Mouse (Mus musculus): ENCODE results near the gene Arl3. TPM values are rescaled to one million over a fixed set of nuclear protein-coding genes. Genes with fewer than 3 reads are reported as not detected.
A peak's percentile ranks its signal among the peaks of the same experiment; 100 is the strongest.

Gene Arl3
- polyA plus RNA-seq, 1 experiment: 6.8 TPM

DNA sequence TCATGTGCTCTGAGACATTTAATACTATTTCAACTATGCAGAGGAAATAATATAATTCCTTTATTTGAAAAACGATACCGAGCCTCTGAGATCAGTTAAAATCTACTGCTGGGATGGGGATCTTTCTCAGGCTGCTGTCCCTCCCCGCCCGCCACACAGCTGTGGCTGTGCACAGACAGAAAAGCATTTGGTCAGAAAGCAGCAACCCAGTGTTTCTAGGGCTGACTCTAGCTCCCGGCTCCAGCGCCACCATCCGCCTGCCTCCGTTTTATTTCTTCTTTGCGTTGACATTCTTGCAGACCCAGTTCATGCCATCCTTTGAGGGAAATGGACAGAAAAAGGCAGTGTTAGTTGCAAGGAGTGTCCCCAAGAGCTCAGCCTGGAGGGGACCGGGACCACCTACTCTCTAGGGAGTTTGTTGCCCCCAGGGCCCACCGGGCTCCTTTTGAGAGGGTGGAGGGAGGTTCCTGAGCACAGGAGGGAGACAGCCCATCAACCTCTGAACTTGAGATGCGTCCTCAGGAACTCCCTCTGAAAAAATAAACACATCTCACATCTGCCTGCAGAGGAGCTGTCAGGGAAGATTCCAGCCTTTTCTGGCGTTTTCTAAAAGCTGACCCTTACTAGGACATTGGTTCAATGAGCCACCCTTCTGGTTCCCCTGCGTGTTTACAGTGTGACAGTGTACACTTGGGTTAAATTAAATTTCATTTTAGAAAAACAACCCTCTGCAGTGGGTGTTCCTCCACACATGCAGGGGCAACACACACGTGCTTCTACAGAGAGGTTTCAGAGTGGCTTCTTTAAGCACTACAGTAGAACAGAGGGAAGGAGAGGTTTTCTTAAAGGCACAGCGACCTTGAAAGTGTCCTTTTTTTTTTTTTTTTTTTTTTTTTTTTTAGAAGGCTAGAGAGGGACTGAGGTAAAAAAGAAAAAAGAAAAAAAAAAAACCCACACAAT lies 41.6 kb downstream of the Arl3 start:
- H3K27me3 ChIP-seq (ENCODE audit: control insufficient read depth, insufficient read depth, low read length): no peaks in the 10 kb centered on the region
- no peak for TF ChIP-seq POLR2A (IDR thresholded peaks at IDR 0.05; ENCODE audit: low read depth, low read length)
- no peak for TF ChIP-seq CTCF (IDR thresholded peaks at IDR 0.05; ENCODE audit: extremely low read depth, insufficient read depth, insufficient read length, insufficient replicate concordance)
- H3K27ac ChIP-seq (ENCODE audit: insufficient read depth, low read length): no peak overlapping the region
- H3K4me1 ChIP-seq (ENCODE audit: control insufficient read depth, insufficient read depth, insufficient read length): peaks cover 7% of the 10 kb centered on the region; the same call in 1 of the 2 replicates
- H3K36me3 ChIP-seq (ENCODE audit: control insufficient read depth, insufficient read depth, low read length): no peaks in the 10 kb centered on the region
- no peak for DNase-seq (ENCODE audit: low read depth in 1 of 2, low spot score in 2 of 2)
- H3K4me3 ChIP-seq (ENCODE audit: extremely low read depth, insufficient read depth, insufficient read length): no peak overlapping the region
- WGBS: 67% methylated on average over 16 of the region's 16 CpGs

DNA sequence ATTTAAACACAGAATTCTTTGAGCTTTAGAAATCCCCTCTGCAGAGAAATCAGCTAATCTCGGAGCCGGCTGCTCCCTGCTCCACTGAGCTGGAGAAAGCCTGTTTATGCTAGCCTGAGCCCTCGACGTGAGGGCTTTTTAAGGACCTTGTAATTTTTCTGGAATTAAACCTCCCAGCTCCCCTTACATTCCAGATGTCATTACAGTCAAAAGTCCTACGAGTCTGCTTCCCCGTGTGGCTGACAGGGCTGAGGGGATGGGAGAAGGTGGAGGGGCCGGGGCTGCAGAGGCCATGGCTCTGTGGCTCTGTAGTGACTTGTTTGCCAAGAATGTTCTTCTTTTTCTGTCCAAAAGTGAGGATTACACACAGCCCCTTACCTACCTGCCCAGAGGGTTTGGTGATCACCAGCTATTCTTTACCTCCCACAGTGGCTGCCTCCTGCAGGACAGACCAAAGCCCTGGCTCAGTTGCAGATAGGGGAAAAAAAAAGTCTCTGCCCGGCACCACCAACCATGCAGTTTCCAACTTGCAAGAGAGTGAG lies 42.5 kb downstream of the Arl3 start:
- 86% methylated on average over 8 of the region's 8 CpGs for WGBS
- DNase-seq (ENCODE audit: low read depth in 1 of 2, low spot score in 2 of 2): no peak
- TF ChIP-seq CTCF (IDR thresholded peaks at IDR 0.05; ENCODE audit: extremely low read depth, insufficient read depth, insufficient read length, insufficient replicate concordance) (no peak), POLR2A (IDR thresholded peaks at IDR 0.05; ENCODE audit: low read depth, low read length) (no peak)
- peaks cover 7% of the 10 kb centered on the region; the same call in 1 of the 2 replicates for H3K4me1 ChIP-seq (ENCODE audit: control insufficient read depth, insufficient read depth, insufficient read length)
- H3K4me3 ChIP-seq (ENCODE audit: extremely low read depth, insufficient read depth, insufficient read length): no peak overlapping the region
- no peaks in the 10 kb centered on the region for H3K27me3 ChIP-seq (ENCODE audit: control insufficient read depth, insufficient read depth, low read length)
- H3K27ac ChIP-seq (ENCODE audit: insufficient read depth, low read length): no peak overlapping the region
- no peaks in the 10 kb centered on the region for H3K36me3 ChIP-seq (ENCODE audit: control insufficient read depth, insufficient read depth, low read length)

DNA sequence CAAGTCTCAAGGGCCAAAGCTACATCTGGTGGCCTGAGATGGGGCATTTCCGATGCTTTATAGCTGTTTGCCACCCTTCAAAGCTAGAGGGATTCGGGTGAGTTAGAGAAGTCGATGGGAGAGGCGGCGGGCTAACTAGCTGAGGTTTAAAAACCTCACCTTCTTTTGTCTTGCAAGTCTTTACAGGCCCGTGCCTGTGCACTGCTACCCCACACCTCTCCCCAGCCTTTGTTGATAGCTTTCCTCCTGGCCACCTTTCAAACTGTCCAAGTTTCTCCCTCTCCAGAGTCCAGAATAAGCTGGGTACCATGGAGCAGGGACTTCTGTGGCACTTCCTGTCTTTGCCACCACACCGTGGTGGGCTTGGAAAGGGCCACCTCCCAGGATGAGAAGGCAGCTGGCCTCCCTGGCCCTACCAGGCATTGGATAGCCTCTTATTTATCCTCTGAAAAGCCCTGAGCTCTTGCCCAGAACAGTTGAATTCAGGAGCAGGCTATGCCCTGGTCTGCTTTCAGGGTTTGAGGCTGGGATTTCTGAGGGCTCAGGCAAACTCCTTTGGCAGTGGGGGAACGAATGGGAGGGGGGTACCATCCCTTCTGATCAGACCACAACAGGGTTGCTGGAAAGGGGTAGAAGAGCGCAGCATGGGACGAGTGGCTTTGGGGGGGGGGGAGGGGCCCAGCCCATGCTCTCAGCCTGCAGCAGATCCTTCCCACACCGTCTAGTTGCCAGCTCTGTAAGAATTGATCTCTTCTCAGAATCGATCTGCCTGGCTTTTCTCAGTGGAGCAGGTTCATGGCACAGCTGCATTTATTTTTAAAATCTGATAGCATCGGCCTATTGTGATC lies 43.2 kb downstream of the Arl3 start:
- no peak for DNase-seq (ENCODE audit: low read depth in 1 of 2, low spot score in 2 of 2)
- no peak for TF ChIP-seq CTCF (IDR thresholded peaks at IDR 0.05; ENCODE audit: extremely low read depth, insufficient read depth, insufficient read length, insufficient replicate concordance)
- TF ChIP-seq POLR2A (IDR thresholded peaks at IDR 0.05; ENCODE audit: low read depth, low read length): no peak
- H3K27ac ChIP-seq (ENCODE audit: insufficient read depth, low read length): peak overlapping the region; percentile 12
- no peaks in the 10 kb centered on the region for H3K27me3 ChIP-seq (ENCODE audit: control insufficient read depth, insufficient read depth, low read length)
- H3K4me1 ChIP-seq (ENCODE audit: control insufficient read depth, insufficient read depth, insufficient read length): peaks cover 10% of the 10 kb centered on the region; the same call in 1 of the 2 replicates
- WGBS: 65% methylated on average over 13 of the region's 13 CpGs
- no peak overlapping the region for H3K4me3 ChIP-seq (ENCODE audit: extremely low read depth, insufficient read depth, insufficient read length)
- H3K36me3 ChIP-seq (ENCODE audit: control insufficient read depth, insufficient read depth, low read length): no peaks in the 10 kb centered on the region

DNA sequence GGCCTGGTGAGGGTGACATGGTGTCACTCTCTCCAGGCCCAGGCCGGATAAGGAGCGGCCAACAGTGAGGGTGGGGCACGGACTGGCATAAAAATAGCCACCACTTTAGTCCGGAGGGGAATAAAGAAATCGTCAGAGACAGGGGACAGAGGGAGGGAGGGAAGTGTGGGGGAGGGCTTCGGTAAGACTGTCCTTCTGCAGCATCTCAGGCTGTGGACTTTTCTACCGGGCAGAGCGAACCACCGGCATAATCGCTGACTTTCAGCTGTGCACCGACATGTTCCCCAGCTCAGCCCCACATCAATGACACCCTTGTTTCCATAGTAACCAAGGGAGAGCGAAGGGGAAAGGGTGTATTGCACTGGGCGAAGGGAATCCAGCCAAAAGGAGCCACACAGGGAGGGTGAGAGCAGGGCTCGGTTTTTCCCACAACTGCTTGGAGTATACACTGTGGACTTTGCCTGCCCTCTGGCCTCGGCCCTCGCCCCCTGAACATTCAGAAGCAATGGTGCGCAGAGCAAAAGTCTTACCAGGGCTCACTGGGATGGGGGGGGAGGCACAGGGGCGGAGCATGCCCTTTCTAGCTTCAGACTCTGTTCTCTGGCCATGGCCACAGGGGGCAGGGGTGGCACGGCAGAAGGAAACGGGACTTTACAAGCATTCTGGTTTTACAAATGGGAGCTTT lies 44.3 kb downstream of the Arl3 start:
- Histone ChIP-seq H3K27me3 (ENCODE audit: control insufficient read depth, insufficient read depth, low read length) (no peaks in the 10 kb centered on the region), H3K27ac (ENCODE audit: insufficient read depth, low read length) (0 out of 2 replicates have a peak overlapping the region, but pooled peaks have one; percentile 10), H3K4me3 (ENCODE audit: extremely low read depth, insufficient read depth, insufficient read length) (peak overlapping the region; percentile 48), H3K36me3 (ENCODE audit: control insufficient read depth, insufficient read depth, low read length) (no peaks in the 10 kb centered on the region), H3K4me1 (ENCODE audit: control insufficient read depth, insufficient read depth, insufficient read length) (peaks cover 19% of the 10 kb centered on the region)
- DNase-seq (ENCODE audit: low read depth in 1 of 2, low spot score in 2 of 2): peak in 1 of 2 experiments; percentile 61
- 5% methylated on average over 20 of the region's 20 CpGs for WGBS
- no peak for TF ChIP-seq CTCF (IDR thresholded peaks at IDR 0.05; ENCODE audit: extremely low read depth, insufficient read depth, insufficient read length, insufficient replicate concordance)
- TF ChIP-seq POLR2A (IDR thresholded peaks at IDR 0.05; ENCODE audit: low read depth, low read length): no peak

DNA sequence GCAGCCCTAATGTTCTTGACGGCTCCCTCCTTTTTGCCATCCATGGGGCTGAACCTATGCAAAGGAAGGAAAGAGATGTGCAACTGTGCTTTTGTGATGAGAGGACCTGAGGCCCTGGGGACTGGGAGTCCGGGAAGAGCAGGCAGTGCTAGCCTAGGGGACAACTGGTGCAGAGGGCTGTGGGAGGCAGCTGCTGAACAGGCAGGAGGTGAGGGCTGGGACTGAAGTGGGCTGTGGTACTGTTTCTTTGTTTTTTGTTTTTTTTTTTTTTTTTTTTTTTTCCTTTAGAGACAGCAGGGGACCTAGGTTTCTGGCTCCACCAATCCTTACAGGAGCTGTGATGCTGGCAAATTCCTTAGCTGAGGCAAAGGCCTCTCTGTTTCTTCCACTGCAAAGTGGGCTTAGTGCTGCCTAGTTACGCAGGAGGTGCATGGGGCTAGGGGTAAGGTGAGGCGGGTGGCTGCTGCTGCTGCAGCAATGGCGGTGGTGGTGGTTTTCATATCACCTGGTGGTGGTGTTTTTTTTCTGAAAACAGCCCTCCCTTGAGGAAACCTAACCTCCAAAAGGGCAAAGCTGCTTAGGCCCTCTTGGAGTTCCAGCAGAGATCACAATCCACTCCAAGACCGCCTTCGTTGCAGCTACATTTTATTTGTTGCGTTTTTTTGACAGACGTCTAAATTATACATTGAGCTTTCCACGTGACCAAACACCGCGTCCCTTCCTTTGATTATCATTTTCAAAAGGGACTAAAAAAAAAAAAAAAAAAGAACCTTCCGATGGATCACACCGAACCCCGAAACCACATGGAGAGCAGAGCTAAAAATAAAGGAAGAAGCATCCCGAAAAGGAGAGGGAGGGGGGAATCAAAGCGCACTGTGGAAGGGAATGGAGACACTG lies 45.1 kb downstream of the Arl3 start:
- no peak overlapping the region for H3K27ac ChIP-seq (ENCODE audit: insufficient read depth, low read length)
- TF ChIP-seq POLR2A (IDR thresholded peaks at IDR 0.05; ENCODE audit: low read depth, low read length) (no peak), CTCF (IDR thresholded peaks at IDR 0.05; ENCODE audit: extremely low read depth, insufficient read depth, insufficient read length, insufficient replicate concordance) (no peak)
- 49% methylated on average over 17 of the region's 17 CpGs for WGBS
- peak overlapping the region; percentile 48; the same call in 1 of the 2 replicates for H3K4me3 ChIP-seq (ENCODE audit: extremely low read depth, insufficient read depth, insufficient read length)
- no peaks in the 10 kb centered on the region for H3K36me3 ChIP-seq (ENCODE audit: control insufficient read depth, insufficient read depth, low read length)
- no peak for DNase-seq (ENCODE audit: low read depth in 1 of 2, low spot score in 2 of 2)
- H3K4me1 ChIP-seq (ENCODE audit: control insufficient read depth, insufficient read depth, insufficient read length): peaks cover 26% of the 10 kb centered on the region
- no peaks in the 10 kb centered on the region for H3K27me3 ChIP-seq (ENCODE audit: control insufficient read depth, insufficient read depth, low read length)
